8 mouse cellular contexts compared by ENCODE assay signal in genomic region chr10:84903307-84903706, GRCm38 (mm10). TPM values are rescaled to one million over a fixed set of nuclear protein-coding genes. Genes with fewer than 3 reads are reported as not detected.
DNase-seq lines count a peak whose midpoint lies in the region; ATAC-seq lines count a peak whose summit lies in the region.

No protein-coding gene starts in this region.

- H3K9ac ChIP-seq in forebrain, embryonic 11.5 days (ENCODE audit: low read length) = no peak overlapping the region
- no peak overlapping the region for H3K9ac ChIP-seq in neural tube, embryonic 12.5 days
- H3K9ac ChIP-seq in hindbrain, embryonic 14.5 days = no peak overlapping the region
- 0 out of 2 replicates have a peak overlapping the region, but pooled peaks have one; percentile 14 for H3K9ac ChIP-seq in midbrain, embryonic 13.5 days (replicated peaks)

- peaks cover 77% of the 10 kb centered on the region for H3K36me3 ChIP-seq in forebrain, embryonic 10.5 days (replicated peaks)
- H3K36me3 ChIP-seq in forebrain, embryonic 11.5 days (ENCODE audit: control insufficient read depth, insufficient read depth, low read length) = no peaks in the 10 kb centered on the region; the same call in 1 of the 2 replicates
- peaks cover 38% of the 10 kb centered on the region; the same call in 1 of the 2 replicates for H3K36me3 ChIP-seq in neural tube, embryonic 12.5 days
- H3K36me3 ChIP-seq in hindbrain, embryonic 14.5 days (replicated peaks; ENCODE audit: control insufficient read depth, insufficient read depth) = no peaks in the 10 kb centered on the region
- H3K36me3 ChIP-seq in midbrain, embryonic 13.5 days = peaks cover 35% of the 10 kb centered on the region

- peaks cover 64% of the 10 kb centered on the region for H3K27me3 ChIP-seq in forebrain, embryonic 10.5 days (ENCODE audit: poor library complexity, severe bottlenecking)
- peaks cover 2% of the 10 kb centered on the region; the same call in 1 of the 2 replicates for H3K27me3 ChIP-seq in forebrain, embryonic 11.5 days (ENCODE audit: control insufficient read depth, insufficient read depth, low read length)
- no peaks in the 10 kb centered on the region for H3K27me3 ChIP-seq in neural tube, embryonic 12.5 days (replicated peaks)
- H3K27me3 ChIP-seq in hindbrain, embryonic 14.5 days (ENCODE audit: control insufficient read depth, insufficient read depth, low read length) = no peaks in the 10 kb centered on the region
- H3K27me3 ChIP-seq in midbrain, embryonic 13.5 days = no peaks in the 10 kb centered on the region

- H3K27ac ChIP-seq in forebrain, embryonic 10.5 days = 0 out of 2 replicates have a peak overlapping the region, but pooled peaks have one; percentile 22
- H3K27ac ChIP-seq in forebrain, embryonic 11.5 days (ENCODE audit: low read depth, low read length) = no peak overlapping the region
- H3K27ac ChIP-seq in neural tube, embryonic 12.5 days = no peak overlapping the region
- peak overlapping the region; percentile 68 for H3K27ac ChIP-seq in hindbrain, embryonic 14.5 days
- peak overlapping the region; percentile 47; the same call in 1 of the 2 replicates for H3K27ac ChIP-seq in midbrain, embryonic 13.5 days

- ATAC-seq in forebrain, embryonic 11.5 days (replicated peaks; ENCODE audit: low FRiP score) = no peak
- ATAC-seq in neural tube, embryonic 12.5 days (ENCODE audit: low FRiP score, low read depth) = 0 out of 2 replicates have a peak, but pooled peaks have one; percentile 39
- peak; percentile 22; the same call in 1 of the 2 replicates for ATAC-seq in hindbrain, embryonic 14.5 days (ENCODE audit: low FRiP score)
- peak; percentile 74 for ATAC-seq in midbrain, embryonic 13.5 days

- WGBS in forebrain, embryonic 10.5 days = 58% methylated on average over 7 of the region's 7 CpGs
- 51% methylated on average over 7 of the region's 7 CpGs for WGBS in forebrain, embryonic 11.5 days
- 54% methylated on average over 7 of the region's 7 CpGs for WGBS in neural tube, embryonic 12.5 days
- 45% methylated on average over 7 of the region's 7 CpGs for WGBS in hindbrain, embryonic 14.5 days
- WGBS in midbrain, embryonic 13.5 days = 42% methylated on average over 7 of the region's 7 CpGs

- H3K4me2 ChIP-seq in forebrain, embryonic 11.5 days (ENCODE audit: low read depth, low read length, severe bottlenecking) = no peak overlapping the region
- H3K4me2 ChIP-seq in neural tube, embryonic 12.5 days (replicated peaks) = peak overlapping the region; percentile 38
- peak overlapping the region; percentile 32 for H3K4me2 ChIP-seq in hindbrain, embryonic 14.5 days (replicated peaks)
- peak overlapping the region; percentile 25; the same call in 1 of the 2 replicates for H3K4me2 ChIP-seq in midbrain, embryonic 13.5 days (replicated peaks)

- H3K4me1 ChIP-seq in forebrain, embryonic 10.5 days = peaks cover 36% of the 10 kb centered on the region
- H3K4me1 ChIP-seq in forebrain, embryonic 11.5 days (replicated peaks; ENCODE audit: control insufficient read depth, insufficient read depth, low read length) = peaks cover 4% of the 10 kb centered on the region; the same call in 1 of the 2 replicates
- H3K4me1 ChIP-seq in neural tube, embryonic 12.5 days = peaks cover 13% of the 10 kb centered on the region
- H3K4me1 ChIP-seq in hindbrain, embryonic 14.5 days (replicated peaks; ENCODE audit: control insufficient read depth, insufficient read depth, low read length) = peaks cover 26% of the 10 kb centered on the region
- peaks cover 19% of the 10 kb centered on the region for H3K4me1 ChIP-seq in midbrain, embryonic 13.5 days (replicated peaks)

- no peaks in the 10 kb centered on the region for H3K9me3 ChIP-seq in forebrain, embryonic 10.5 days
- H3K9me3 ChIP-seq in forebrain, embryonic 11.5 days (ENCODE audit: control insufficient read depth, low read length) = no peaks in the 10 kb centered on the region
- no peaks in the 10 kb centered on the region for H3K9me3 ChIP-seq in neural tube, embryonic 12.5 days
- H3K9me3 ChIP-seq in hindbrain, embryonic 14.5 days (ENCODE audit: control insufficient read depth, low read length) = no peaks in the 10 kb centered on the region
- H3K9me3 ChIP-seq in midbrain, embryonic 13.5 days = no peaks in the 10 kb centered on the region

- no peak overlapping the region for H3K4me3 ChIP-seq in forebrain, embryonic 10.5 days
- no peak overlapping the region for H3K4me3 ChIP-seq in forebrain, embryonic 11.5 days (ENCODE audit: low read depth, low read length)
- H3K4me3 ChIP-seq in neural tube, embryonic 12.5 days = no peak overlapping the region
- no peak overlapping the region for H3K4me3 ChIP-seq in hindbrain, embryonic 14.5 days (replicated peaks; ENCODE audit: low read length)
- H3K4me3 ChIP-seq in midbrain, embryonic 13.5 days (replicated peaks) = no peak overlapping the region

- DNase-seq in forebrain, embryonic 10.5 days (ENCODE audit: extremely low spot score, low spot score) = no peak
- DNase-seq in forebrain, embryonic 11.5 days (ENCODE audit: low spot score) = no peak
- DNase-seq in neural tube, embryonic 10.5 days (ENCODE audit: extremely low spot score, low spot score) = no peak
- no peak for DNase-seq in hindbrain, embryonic 14.5 days (ENCODE audit: low spot score)
- DNase-seq in c-Kit-positive CD71-positive TER-119-positive erythroid progenitor cells, embryonic 14.5 days (ENCODE audit: low spot score) = no peak
- DNase-seq in gastrocnemius, adult 8-10 months (ENCODE audit: low spot score in 2 of 2) = no peak

RNA-seq across cellular contexts. Expression of gene Ric8b, which starts 14.1 kb away (rescaled TPM):
- 25.3 and 27.8 TPM in 2 replicates for polyA plus RNA-seq in forebrain, embryonic 10.5 days (2016; fragmentation: Nextera tagmentation; extraction: Ambion mirVana)
- 22.4 and 27.4 TPM in 2 replicates for polyA plus RNA-seq in forebrain, embryonic 11.5 days (2014; fragmentation: Nextera tagmentation; extraction: Ambion mirVana)
- 43.2 and 44.1 TPM in 2 replicates for polyA plus RNA-seq in neural tube, embryonic 12.5 days (2016; fragmentation: Nextera tagmentation; extraction: Ambion mirVana)
- 45.6 and 49.4 TPM in 2 replicates for polyA plus RNA-seq in hindbrain, embryonic 14.5 days (2014; fragmentation: Nextera tagmentation; extraction: Ambion mirVana)
- 44.9 and 49.9 TPM in 2 replicates for polyA plus RNA-seq in midbrain, embryonic 13.5 days (2015; fragmentation: Nextera tagmentation; extraction: Ambion mirVana)
- 10 to 100 TPM; 36.0 to 50.3 (median 38.3) TPM for total RNA-seq in gastrocnemius, adult 8-10 months (2022)

Comparison
In these comparisons a context has a peak if more than half of its experiments do, and no peak if none do; other contexts are left out.
1. H3K27ac ChIP-seq: peak in forebrain, embryonic 10.5 days (single experiment), hindbrain, embryonic 14.5 days (single experiment) and midbrain, embryonic 13.5 days (single experiment); none in forebrain, embryonic 11.5 days (single experiment) and neural tube, embryonic 12.5 days (single experiment).